Mouse (Mus musculus) lung, adult 2 months (tissue): ENCODE measurements around the gene Ext2. TPM values are rescaled to one million over a fixed set of nuclear protein-coding genes. Genes with fewer than 3 reads are reported as not detected.

ENCODE experiments used
- DNase-seq: peaks from one replicate; pipeline ENCODE4 v3.0.0; 2022
- H3K4me1 ChIP-seq: fragments of 200-500 bp; 2 replicates; pipeline ENCODE4 v1.6.1; 2011; ENCODE audit warnings: low read length; ENCODE audit not compliant: control insufficient read depth, insufficient read depth
- H3K4me3 ChIP-seq: fragments of 200-500 bp; replicated peaks from 2 replicates; pipeline ENCODE3; 2011; ENCODE audit warnings: low read depth, mild to moderate bottlenecking, control low read depth, low read length; ENCODE audit errors: extremely low read depth
- CTCF ChIP-seq: fragments of 200-500 bp; IDR thresholded peaks from 2 replicates; pipeline ENCODE4 v1.5.1; 2011; ENCODE audit warnings: mild to moderate bottlenecking, low read length, control low read depth; ENCODE audit not compliant: insufficient read depth
- POLR2A ChIP-seq: fragments of 200-500 bp; IDR thresholded peaks from 2 replicates; pipeline ENCODE4 v1.6.1; 2011; ENCODE audit warnings: low read depth, mild to moderate bottlenecking, control low read depth, low read length, borderline replicate concordance; ENCODE audit errors: extremely low read depth
- WGBS: fragments of 180-500 bp; shearing (Covaris S2); methylation state at CpG from one replicate; pipeline ENCODE4 v1.1.7; 2018; 5-methylcytosine and 5-hydroxymethylcytosine counted together
- polyA plus RNA-seq: library from polyadenylated mRNA; depleted of rRNA; stranded (reverse); fragments of >200 nt; gene quantifications from 2 replicates; pipeline ENCODE4 v1.2.3, GENCODE M21; 2012

The Ext2 gene
- polyA plus RNA-seq, 1 experiment = 59.5 TPM

DNA sequence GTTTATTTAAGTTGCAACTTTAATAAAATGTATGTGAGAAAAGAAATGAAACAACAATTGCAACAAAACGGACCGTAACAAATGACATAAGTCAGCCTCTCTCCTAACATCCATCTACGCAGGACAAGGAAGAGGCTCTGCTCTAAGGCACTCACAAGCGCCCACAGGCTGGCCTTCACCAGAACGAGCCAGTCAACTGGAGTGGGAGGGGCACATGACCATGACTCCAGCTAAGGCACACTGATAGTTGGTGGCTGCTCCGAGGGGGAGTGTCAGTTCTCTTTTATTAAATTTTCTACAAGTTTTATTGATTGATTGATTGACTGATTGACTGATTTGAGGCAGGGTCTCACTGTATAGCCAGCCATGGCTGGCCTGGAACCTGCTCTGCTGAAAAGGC is 52.5 kb downstream of the Ext2 start:
- DNase-seq = no peak
- TF ChIP-seq POLR2A (no peak), CTCF (no peak)
- H3K4me1 ChIP-seq = no peaks in the 10 kb centered on the region; the same call in 1 of the 2 replicates
- 89% methylated on average over 6 of the region's 6 CpGs for WGBS
- H3K4me3 ChIP-seq = no peak overlapping the region

DNA sequence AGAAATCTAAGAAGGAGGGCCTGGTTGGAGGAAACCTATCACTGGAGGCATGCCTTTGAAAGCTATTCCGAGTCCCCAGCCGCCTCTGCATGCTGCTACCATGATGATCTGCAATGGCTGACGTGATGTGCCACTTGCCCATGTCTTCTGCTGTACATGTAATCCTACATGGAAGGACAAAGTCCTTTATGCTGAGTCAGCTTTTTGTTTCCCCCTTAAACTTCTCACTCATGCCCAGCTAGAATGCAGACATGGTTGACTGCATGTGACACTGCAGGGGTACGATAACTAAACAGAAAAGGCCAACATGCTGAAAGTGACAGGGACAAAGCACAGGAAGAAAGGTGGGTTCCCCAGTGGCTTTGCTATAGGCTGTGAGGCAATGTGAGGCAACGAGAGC is 56.6 kb downstream of the Ext2 start:
- TF ChIP-seq POLR2A (no peak), CTCF (no peak)
- Histone ChIP-seq H3K4me3 (no peak overlapping the region), H3K4me1 (no peaks in the 10 kb centered on the region)
- 94% methylated on average over 5 of the region's 5 CpGs for WGBS
- DNase-seq = no peak

GRCm38 (mm10) chr2:93764211-93764610 is 58.2 kb downstream of the Ext2 start:
- H3K4me3 ChIP-seq = no peak overlapping the region
- no peak for DNase-seq
- no peak for TF ChIP-seq CTCF
- TF ChIP-seq POLR2A = no peak
- no peaks in the 10 kb centered on the region for H3K4me1 ChIP-seq
- WGBS = 73% methylated on average over 3 of the region's 3 CpGs

DNA sequence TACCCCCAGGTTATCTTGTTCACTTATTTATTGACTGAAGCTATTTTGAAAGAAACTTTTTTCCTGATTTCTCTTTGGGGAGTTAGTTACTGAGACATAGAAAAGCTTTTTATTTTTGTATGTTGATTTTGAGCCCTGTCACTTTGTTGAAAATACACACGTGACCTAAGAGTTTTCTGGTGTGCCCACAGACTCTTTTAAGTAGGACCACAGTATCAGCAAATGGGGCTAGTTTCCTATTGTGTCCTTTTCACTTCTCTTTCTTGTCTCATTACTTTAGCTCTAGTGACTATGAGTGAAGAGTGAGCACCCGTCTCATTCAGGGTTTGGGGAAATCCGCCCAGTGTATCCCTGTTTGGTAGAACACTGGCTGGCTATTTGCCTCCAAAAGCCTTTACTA is 62.0 kb downstream of the Ext2 start:
- WGBS = 95% methylated on average over 3 of the region's 3 CpGs
- H3K4me3 ChIP-seq = no peak overlapping the region

GRCm38 (mm10) chr2:93759173-93759572 is 63.2 kb downstream of the Ext2 start:
- DNase-seq = no peak
- Histone ChIP-seq H3K4me1 (no peaks in the 10 kb centered on the region), H3K4me3 (no peak overlapping the region)
- no peak for TF ChIP-seq POLR2A
- TF ChIP-seq CTCF = no peak
- 61% methylated on average over 7 of the region's 7 CpGs for WGBS

More for the DNA sequence above, 62.0 kb downstream of the Ext2 start:
- no peaks in the 10 kb centered on the region for H3K4me1 ChIP-seq
- no peak for TF ChIP-seq POLR2A
- no peak for TF ChIP-seq CTCF
- no peak for DNase-seq

GRCm38 (mm10) chr2:93758298-93758697 is 64.1 kb downstream of the Ext2 start:
- 76% methylated on average over 6 of the region's 6 CpGs for WGBS
- no peak overlapping the region for H3K4me3 ChIP-seq
- no peaks in the 10 kb centered on the region for H3K4me1 ChIP-seq
- no peak for DNase-seq
- TF ChIP-seq POLR2A (no peak), CTCF (no peak)

- Histone ChIP-seq H3K4me1 (no peaks in the 10 kb centered on the region), H3K4me3 (no peak overlapping the region)
- WGBS = 89% methylated on average over 2 of the region's 2 CpGs
- no peak for TF ChIP-seq CTCF
- TF ChIP-seq POLR2A = no peak
- DNase-seq = no peak
Measured at GRCm38 (mm10) chr2:93754366-93754765, 68.0 kb downstream of the Ext2 start.

DNA sequence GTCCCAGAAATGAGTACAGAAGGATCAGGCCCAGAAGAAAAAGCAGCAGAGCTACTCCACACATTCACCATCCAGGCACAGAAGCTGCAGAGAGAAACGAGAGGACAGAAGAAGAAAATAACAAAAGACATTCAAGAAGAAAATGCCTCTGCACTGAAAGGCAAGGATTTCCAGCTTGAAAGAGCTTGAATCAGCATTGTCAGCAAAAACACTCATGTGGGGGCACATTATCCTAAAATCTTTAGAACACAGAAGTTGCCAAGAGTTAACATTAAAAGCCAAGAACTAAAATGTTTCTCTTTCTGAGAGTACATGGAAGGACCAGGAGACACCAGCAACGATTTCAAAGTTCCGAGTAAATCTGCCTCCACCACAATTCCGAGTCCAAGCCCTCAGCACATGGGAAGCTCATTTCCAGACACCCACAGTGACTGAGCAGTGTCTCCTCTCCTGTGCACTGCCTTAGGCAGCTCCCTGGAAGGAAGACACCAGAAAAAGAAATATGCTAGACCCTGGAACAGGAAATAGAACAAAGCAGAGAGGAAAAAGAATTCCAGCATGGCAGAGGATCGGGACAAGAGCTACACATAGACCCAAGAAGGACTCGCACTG is 69.1 kb downstream of the Ext2 start:
- H3K4me3 ChIP-seq = no peak overlapping the region
- TF ChIP-seq CTCF = no peak
- TF ChIP-seq POLR2A = no peak
- DNase-seq = no peak
- 75% methylated on average over 6 of the region's 6 CpGs for WGBS
- H3K4me1 ChIP-seq = no peaks in the 10 kb centered on the region

GRCm38 (mm10) chr2:93749709-93750108 is 72.7 kb downstream of the Ext2 start:
- Histone ChIP-seq H3K4me3 (no peak overlapping the region), H3K4me1 (no peaks in the 10 kb centered on the region)
- no peak for DNase-seq
- TF ChIP-seq CTCF (no peak), POLR2A (no peak)
- WGBS = 38% methylated on average over 4 of the region's 4 CpGs

- TF ChIP-seq CTCF = no peak
- TF ChIP-seq POLR2A = no peak
Measured at GRCm38 (mm10) chr2:93747538-93748126, 74.7 kb downstream of the Ext2 start.

More at GRCm38 (mm10) chr2:93747538-93748126, 74.7 kb downstream of the Ext2 start:
- WGBS = 88% methylated on average over 5 of the region's 5 CpGs
- Histone ChIP-seq H3K4me1 (no peaks in the 10 kb centered on the region), H3K4me3 (no peak overlapping the region)
- DNase-seq = no peak
